Mouse (Mus musculus): ENCODE measurements at regions not wholly inside any gene's neighbourhood (a gene's known extent, or its start where the extent isn't known, plus 50 kb on each side); places are given as distances from the start of the nearest gene placed in this dataset.
A peak's percentile ranks its signal among the peaks of the same experiment; 100 is the strongest.

GRCm38 (mm10) chr16:52988852-52989397 lies 535.1 kb upstream of the Alcam start:
- peak; percentile 42 for DNase-seq

GRCm38 (mm10) chr16:52984336-52984735 lies 530.5 kb upstream of the Alcam start:
- no peak for DNase-seq

GRCm38 (mm10) chr16:52980995-52981394 lies 527.1 kb upstream of the Alcam start:
- DNase-seq: no peak

GRCm38 (mm10) chr16:52972811-52973210 lies 518.9 kb upstream of the Alcam start:
- DNase-seq: no peak

GRCm38 (mm10) chr16:52947679-52948078 lies 493.8 kb upstream of the Alcam start:
- no peak for DNase-seq

- no peak for DNase-seq
Observed at GRCm38 (mm10) chr16:52934749-52935148, 480.9 kb upstream of the Alcam start.

GRCm38 (mm10) chr16:52931978-52932377 lies 478.1 kb upstream of the Alcam start:
- DNase-seq: no peak

- DNase-seq: no peak
Observed at GRCm38 (mm10) chr16:52892467-52893255, 438.8 kb upstream of the Alcam start.

GRCm38 (mm10) chr16:52879463-52880114 lies 425.7 kb upstream of the Alcam start:
- DNase-seq: peak; percentile 22

GRCm38 (mm10) chr16:52867833-52868232 lies 414.0 kb upstream of the Alcam start:
- no peak for DNase-seq

GRCm38 (mm10) chr16:52863554-52863953 lies 409.7 kb upstream of the Alcam start:
- DNase-seq: no peak

- no peak for DNase-seq
Observed at GRCm38 (mm10) chr16:52861263-52861662, 407.4 kb upstream of the Alcam start.

GRCm38 (mm10) chr16:52858441-52859209 lies 404.8 kb upstream of the Alcam start:
- peak; percentile 20 for DNase-seq

- no peak for DNase-seq
Observed at GRCm38 (mm10) chr16:52851129-52851528, 397.3 kb upstream of the Alcam start.

GRCm38 (mm10) chr16:52818976-52819375 lies 365.1 kb upstream of the Alcam start:
- DNase-seq: no peak

- DNase-seq: no peak
Observed at GRCm38 (mm10) chr16:52811219-52811618, 357.3 kb upstream of the Alcam start.

GRCm38 (mm10) chr16:52804365-52804764 lies 350.5 kb upstream of the Alcam start:
- DNase-seq: no peak

- no peak for DNase-seq
Observed at GRCm38 (mm10) chr16:52799715-52800392, 346.0 kb upstream of the Alcam start.

GRCm38 (mm10) chr16:52795184-52795583 lies 341.3 kb upstream of the Alcam start:
- DNase-seq: no peak

- DNase-seq: no peak
Observed at GRCm38 (mm10) chr16:52789946-52790345, 336.1 kb upstream of the Alcam start.

- DNase-seq: no peak
Observed at GRCm38 (mm10) chr16:52747744-52748143, 293.9 kb upstream of the Alcam start.

GRCm38 (mm10) chr16:52746186-52746585 lies 292.3 kb upstream of the Alcam start:
- DNase-seq: no peak

- no peak for DNase-seq
Observed at GRCm38 (mm10) chr16:52744720-52745119, 290.8 kb upstream of the Alcam start.

Data from lung, postnatal 36 days (tissue).